24 mouse cellular contexts compared by ENCODE assay signal in the genomic region with DNA sequence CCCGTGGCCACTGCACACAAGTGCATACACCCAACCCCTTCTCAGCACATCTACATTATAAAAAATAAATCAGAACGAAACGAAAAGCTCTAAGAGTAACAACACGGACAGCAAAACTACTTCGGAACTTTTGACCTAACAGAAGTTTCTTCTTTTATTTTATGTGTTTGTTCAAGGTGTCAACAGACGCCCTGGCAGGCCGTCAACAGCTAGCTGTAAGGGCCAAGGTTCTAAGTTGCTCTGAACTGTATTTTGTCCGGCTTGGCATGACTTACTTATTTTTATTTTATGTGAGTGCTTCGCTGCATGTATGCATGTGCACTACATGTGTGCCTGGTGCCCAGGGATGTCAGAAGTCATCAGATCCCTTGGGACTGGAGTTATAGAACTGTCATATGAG. TPM values are rescaled to one million over a fixed set of nuclear protein-coding genes. Genes with fewer than 3 reads are reported as not detected.
DNase-seq lines count a peak whose midpoint lies in the region; ATAC-seq and TF ChIP-seq lines count a peak whose summit lies in the region.
"Had no signal": no experiment of that assay in that cellular context is flagged by ENCODE, and none has a peak within 500 bp of the region (broad histone marks: within the 10 kb centered on the region; RNA-seq: fewer than 3 reads in every experiment).

No protein-coding gene starts in this region.

- no peak for TF ChIP-seq CTCF in kidney, adult 2 months (conservative IDR thresholded peaks at IDR 0.05; ENCODE audit: insufficient read depth, insufficient read length, low read depth, low read length)

- H3K36me3 ChIP-seq in kidney, adult 2 months (ENCODE audit: control insufficient read depth, insufficient read depth, low read length): no peaks in the 10 kb centered on the region
- H3K36me3 ChIP-seq in midbrain, embryonic 11.5 days (ENCODE audit: control insufficient read depth, insufficient read depth, low read length): no peaks in the 10 kb centered on the region
- no peaks in the 10 kb centered on the region for H3K36me3 ChIP-seq in midbrain, embryonic 10.5 days
- H3K36me3 ChIP-seq: embryonic facial prominence, embryonic 13.5 days; embryonic facial prominence, embryonic 15.5 days; forebrain, embryonic 10.5 days; forebrain, embryonic 12.5 days; G1E had no signal

- H3K4me3 ChIP-seq in kidney, adult 2 months (ENCODE audit: insufficient read depth, low read depth, low read length): no peak overlapping the region
- no peak overlapping the region for H3K4me3 ChIP-seq in midbrain, embryonic 11.5 days (ENCODE audit: low read depth, low read length)
- H3K4me3 ChIP-seq in midbrain, embryonic 10.5 days: no peak overlapping the region
- H3K4me3 ChIP-seq: embryonic facial prominence, embryonic 13.5 days; embryonic facial prominence, embryonic 15.5 days; erythroblast, embryonic 14.5 days; forebrain, embryonic 10.5 days; forebrain, embryonic 12.5 days had no signal

- no peak overlapping the region for H3K9ac ChIP-seq in midbrain, embryonic 11.5 days (ENCODE audit: low read length)
- H3K9ac ChIP-seq: embryonic facial prominence, embryonic 13.5 days; embryonic facial prominence, embryonic 15.5 days; forebrain, embryonic 12.5 days had no signal

- no peaks in the 10 kb centered on the region for H3K9me3 ChIP-seq in midbrain, embryonic 11.5 days (ENCODE audit: control insufficient read depth, low read length)
- no peaks in the 10 kb centered on the region for H3K9me3 ChIP-seq in midbrain, embryonic 10.5 days (replicated peaks)
- H3K9me3 ChIP-seq: embryonic facial prominence, embryonic 13.5 days; embryonic facial prominence, embryonic 15.5 days; forebrain, embryonic 10.5 days; forebrain, embryonic 12.5 days; G1E had no signal

- WGBS in kidney, adult 2 months: 60% methylated on average over 9 of the region's 9 CpGs
- WGBS in midbrain, embryonic 11.5 days: 94% methylated on average over 9 of the region's 9 CpGs
- 93% methylated on average over 9 of the region's 9 CpGs for WGBS in midbrain, embryonic 10.5 days

- no peak overlapping the region for H3K27ac ChIP-seq in kidney, adult 2 months (ENCODE audit: insufficient read depth, low read depth, low read length)
- no peak overlapping the region for H3K27ac ChIP-seq in midbrain, embryonic 11.5 days (ENCODE audit: low read depth, low read length)
- no peak overlapping the region for H3K27ac ChIP-seq in midbrain, embryonic 10.5 days (replicated peaks)
- H3K27ac ChIP-seq: embryonic facial prominence, embryonic 13.5 days; embryonic facial prominence, embryonic 15.5 days; forebrain, embryonic 10.5 days; forebrain, embryonic 12.5 days had no signal

- H3K4me1 ChIP-seq in kidney, adult 2 months (ENCODE audit: control insufficient read depth, insufficient read depth, low read length): peaks cover 5% of the 10 kb centered on the region; the same call in 1 of the 2 replicates
- no peaks in the 10 kb centered on the region for H3K4me1 ChIP-seq in midbrain, embryonic 11.5 days (ENCODE audit: control insufficient read depth, insufficient read depth, low read length)
- H3K4me1 ChIP-seq in midbrain, embryonic 10.5 days: no peaks in the 10 kb centered on the region
- H3K4me1 ChIP-seq: embryonic facial prominence, embryonic 13.5 days; embryonic facial prominence, embryonic 15.5 days; forebrain, embryonic 10.5 days; forebrain, embryonic 12.5 days had no signal

- H3K4me2 ChIP-seq in midbrain, embryonic 11.5 days: no peak overlapping the region
- H3K4me2 ChIP-seq: embryonic facial prominence, embryonic 13.5 days; embryonic facial prominence, embryonic 15.5 days; forebrain, embryonic 12.5 days had no signal

- DNase-seq in kidney, adult 2 months: peak; percentile 66
- no peak for DNase-seq in kidney, postnatal 14 days
- peak; percentile 65 for DNase-seq in midbrain, embryonic 11.5 days (ENCODE audit: low spot score, missing footprints)
- DNase-seq in midbrain, embryonic 10.5 days (ENCODE audit: low spot score): no peak
- DNase-seq in adrenal gland, postnatal 4 days (ENCODE audit: low spot score in 2 of 2): no peak
- DNase-seq: adrenal gland, adult 2 months; adrenal gland, postnatal 10 days; adrenal gland, postnatal 25 days; B cell, adult 2 months; cerebellum, adult 11-12 months; cerebellum, adult 2 months; cerebellum, adult 9-10 months; cerebellum, postnatal 10 days; cerebellum, postnatal 25 days; embryo, embryonic 11 days had no signal

- no peaks in the 10 kb centered on the region for H3K27me3 ChIP-seq in kidney, adult 2 months (replicated peaks; ENCODE audit: control insufficient read depth, insufficient read depth, low read length)
- H3K27me3 ChIP-seq in midbrain, embryonic 11.5 days (ENCODE audit: control insufficient read depth, insufficient read depth, low read length): no peaks in the 10 kb centered on the region
- no peaks in the 10 kb centered on the region for H3K27me3 ChIP-seq in midbrain, embryonic 10.5 days (ENCODE audit: low read depth, poor library complexity, severe bottlenecking)
- H3K27me3 ChIP-seq: embryonic facial prominence, embryonic 13.5 days; embryonic facial prominence, embryonic 15.5 days; forebrain, embryonic 12.5 days had no signal

- no peak for TF ChIP-seq POLR2A in kidney, adult 2 months (IDR thresholded peaks at IDR 0.05; ENCODE audit: low read depth, low read length)

- ATAC-seq in midbrain, embryonic 11.5 days (ENCODE audit: low FRiP score): no peak
- ATAC-seq: CD4-positive, CD25-positive, alpha-beta regulatory T cell, adult 4 months; forebrain, embryonic 14.5 days; forebrain, embryonic 16.5 days had no signal

RNA-seq across cellular contexts. Expression of a gene that starts 11.4 kb away (rescaled TPM):
- 96.6 and 114 TPM in 2 replicates for polyA plus RNA-seq in kidney, adult 2 months (2012; rRNA removed)
- 0.10 and 0.38 TPM in 2 replicates for polyA plus RNA-seq in midbrain, embryonic 11.5 days (2014; fragmentation: Nextera tagmentation; extraction: Ambion mirVana)
- 0.72 and 1.0 TPM in 2 replicates for polyA plus RNA-seq in midbrain, embryonic 10.5 days (2016; fragmentation: Nextera tagmentation; extraction: Ambion mirVana)
- 10 to 100 TPM in 1 of 2 experiments, 1 to 10 TPM in 1; 3.8 to 13.3 TPM for total RNA-seq in adrenal gland, postnatal 4 days (2021)
- polyA plus RNA-seq: erythroblast, embryonic 14.5 days; forebrain, embryonic 16.5 days had no signal

RNA-seq across cellular contexts. Expression of a gene that starts 42.2 kb away (rescaled TPM):
- polyA plus RNA-seq in kidney, adult 2 months (2012; rRNA removed): 69.4 and 74.9 TPM in 2 replicates
- polyA plus RNA-seq in midbrain, embryonic 11.5 days (2014; fragmentation: Nextera tagmentation; extraction: Ambion mirVana): 60.4 and 62.7 TPM in 2 replicates
- 55.6 and 61.1 TPM in 2 replicates for polyA plus RNA-seq in midbrain, embryonic 10.5 days (2016; fragmentation: Nextera tagmentation; extraction: Ambion mirVana)
- 10 to 100 TPM; 69.8 to 70.7 TPM for total RNA-seq in adrenal gland, postnatal 4 days (2021)

Comparison
In these comparisons a context has a peak if more than half of its experiments do, and no peak if none do; other contexts are left out.
1. DNase-seq: peak in kidney, adult 2 months (single experiment) and midbrain, embryonic 11.5 days (single experiment); none in kidney, postnatal 14 days (single experiment), midbrain, embryonic 10.5 days (single experiment) and adrenal gland, postnatal 4 days (0 of 2).
2. RNA of a gene that starts 11.4 kb away (polyA plus RNA-seq): 96.6 to 114 TPM in kidney, adult 2 months; 0.72 to 1.0 TPM in midbrain, embryonic 10.5 days and 0.10 to 0.38 TPM in midbrain, embryonic 11.5 days; every median in the first group is over 10 times any median in the second.